Mouse (Mus musculus) MEL (cell line): ENCODE measurements at regions not wholly inside any gene's neighbourhood (a gene's known extent, or its start where the extent isn't known, plus 50 kb on each side); places are given as distances from the start of the nearest gene placed in this dataset.

Source experiments
- DNase-seq: peaks from one replicate; pipeline ENCODE4 v3.0.0; 2011; ENCODE audit warnings: low read depth, low spot score
- H3K27ac ChIP-seq: 2 replicates; pipeline ENCODE4 v1.5.1; 2012; ENCODE audit warnings: low read depth, mild to moderate bottlenecking, control low read depth, low read length, moderate library complexity; ENCODE audit not compliant: control insufficient read depth
- H3K27me3 ChIP-seq, 2 experiments: fragments of 150-350 bp in 1 of 2; sonication (generic) in 1 of 2; 2 replicates each; pipeline ENCODE4 v1.6.1; 2012; ENCODE audit warnings: low read length in 2 of 2, mild to moderate bottlenecking in 2 of 2, improper control_type of control experiment in 1 of 2, moderate library complexity in 1 of 2; ENCODE audit not compliant: insufficient read depth in 2 of 2, control insufficient read depth in 1 of 2
- H3K36me3 ChIP-seq, 2 experiments: 2 replicates each; pipeline ENCODE4 v1.6.1; 2012 to 2014; ENCODE audit warnings: low read length in 2 of 2, improper control_type of control experiment in 1 of 2, inconsistent platforms in 1 of 2, mild to moderate bottlenecking in 1 of 2; ENCODE audit not compliant: insufficient read depth in 2 of 2, control insufficient read depth in 1 of 2
- H3K4me1 ChIP-seq, 2 experiments: fragments of 150-350 bp in 1 of 2; sonication (generic) in 1 of 2; 2 replicates each; pipeline ENCODE4 v1.6.1; 2012; ENCODE audit warnings: low read length in 2 of 2, improper control_type of control experiment in 1 of 2, mild to moderate bottlenecking in 1 of 2; ENCODE audit not compliant: insufficient read depth in 2 of 2, control insufficient read depth in 1 of 2
- H3K4me3 ChIP-seq, 2 experiments: fragments of 150-350 bp in 1 of 2; sonication (generic) in 1 of 2; 2 replicates each; pipeline ENCODE4 v1.5.1; 2012; ENCODE audit warnings: low read depth in 2 of 2, low read length in 2 of 2, mild to moderate bottlenecking in 2 of 2, moderate library complexity in 2 of 2, control low read depth in 1 of 2, improper control_type of control experiment in 1 of 2; ENCODE audit not compliant: control insufficient read depth in 1 of 2, insufficient read depth in 1 of 2
- H3K79me2 ChIP-seq: 2 replicates; pipeline ENCODE4 v1.6.1; 2012; ENCODE audit warnings: mild to moderate bottlenecking, low read length, moderate library complexity; ENCODE audit not compliant: control insufficient read depth, poor library complexity, insufficient read depth
- H3K9ac ChIP-seq: 2 replicates; pipeline ENCODE4 v1.6.1; 2012; ENCODE audit warnings: low read depth, mild to moderate bottlenecking, control low read depth, low read length, moderate library complexity; ENCODE audit not compliant: control insufficient read depth, poor library complexity, severe bottlenecking
- H3K9me3 ChIP-seq: fragments of 150-350 bp; sonication (generic); replicated peaks from 2 replicates; pipeline ENCODE4 v1.6.1; 2012; ENCODE audit warnings: mild to moderate bottlenecking, low read length, improper control_type of control experiment, moderate library complexity; ENCODE audit not compliant: insufficient read depth
- E2F4 ChIP-seq: IDR thresholded peaks from 2 replicates; pipeline ENCODE4 v1.6.1; 2011; ENCODE audit warnings: low read depth, low read length, improper control_type of control experiment, borderline replicate concordance
- HCFC1 ChIP-seq: IDR thresholded peaks from 2 replicates; pipeline ENCODE4 v1.6.1; 2012; ENCODE audit warnings: low read depth, mild to moderate bottlenecking, inconsistent platforms, low read length, improper control_type of control experiment, moderate library complexity
- KAT2A ChIP-seq: conservative IDR thresholded peaks from 2 replicates; pipeline ENCODE4 v1.6.1; 2012; ENCODE audit warnings: low read depth, low read length, improper control_type of control experiment, inconsistent platforms
- MAFK ChIP-seq: IDR thresholded peaks from 2 replicates; pipeline ENCODE4 v1.6.1; 2011; ENCODE audit warnings: low read depth, mild to moderate bottlenecking, low read length, improper control_type of control experiment, borderline replicate concordance
- MEF2A ChIP-seq: IDR thresholded peaks from 2 replicates; pipeline ENCODE4 v1.6.1; 2014; ENCODE audit warnings: low read depth, mild to moderate bottlenecking, inconsistent platforms, low read length, improper control_type of control experiment; ENCODE audit not compliant: poor library complexity, insufficient replicate concordance, severe bottlenecking; ENCODE audit errors: extremely low read depth
- MXI1 ChIP-seq: IDR thresholded peaks from 2 replicates; pipeline ENCODE4 v1.6.1; 2011; ENCODE audit warnings: mild to moderate bottlenecking, low read depth, low read length, improper control_type of control experiment
- MYB ChIP-seq: IDR thresholded peaks from 2 replicates; pipeline ENCODE4 v1.6.1; 2011; ENCODE audit warnings: mild to moderate bottlenecking, low read depth, low read length, improper control_type of control experiment
- MYC ChIP-seq: IDR thresholded peaks from 2 replicates; pipeline ENCODE4 v1.6.1; 2011; ENCODE audit warnings: low read depth, mild to moderate bottlenecking, low read length, improper control_type of control experiment, moderate library complexity
- POLR2A ChIP-seq, 2 experiments: IDR thresholded peaks; 2 replicates each; pipeline ENCODE4 v1.6.1; 2011 to 2012; ENCODE audit warnings: low read length in 2 of 2, mild to moderate bottlenecking in 2 of 2, control low read depth in 1 of 2, improper control_type of control experiment in 1 of 2, low read depth in 1 of 2, moderate library complexity in 1 of 2; ENCODE audit not compliant: control insufficient read depth in 1 of 2, insufficient read depth in 1 of 2, poor library complexity in 1 of 2
- TAL1 ChIP-seq: IDR thresholded peaks from 2 replicates; pipeline ENCODE4 v1.6.1; 2012; ENCODE audit warnings: mild to moderate bottlenecking, inconsistent platforms, low read length, moderate library complexity, mixed read lengths
- TBP ChIP-seq: IDR thresholded peaks from 2 replicates; pipeline ENCODE4 v1.8.0; 2011; ENCODE audit warnings: low read depth, low read length, improper control_type of control experiment
- TCF12 ChIP-seq: IDR thresholded peaks from 2 replicates; pipeline ENCODE4 v1.6.1; 2014; ENCODE audit warnings: low read depth, mild to moderate bottlenecking, inconsistent platforms, low read length, improper control_type of control experiment, moderate library complexity
- USF2 ChIP-seq, 2 experiments: IDR thresholded peaks; 2 replicates each; pipeline ENCODE4 v1.6.1; 2011 to 2012; ENCODE audit warnings: improper control_type of control experiment in 2 of 2, low read length in 2 of 2, borderline replicate concordance in 1 of 2, inconsistent platforms in 1 of 2, low read depth in 1 of 2, mild to moderate bottlenecking in 1 of 2; ENCODE audit not compliant: insufficient read depth in 1 of 2
- ZC3H11A ChIP-seq: IDR thresholded peaks from 2 replicates; pipeline ENCODE4 v1.6.1; 2012; ENCODE audit warnings: low read depth, mild to moderate bottlenecking, inconsistent platforms, low read length, improper control_type of control experiment

DNA sequence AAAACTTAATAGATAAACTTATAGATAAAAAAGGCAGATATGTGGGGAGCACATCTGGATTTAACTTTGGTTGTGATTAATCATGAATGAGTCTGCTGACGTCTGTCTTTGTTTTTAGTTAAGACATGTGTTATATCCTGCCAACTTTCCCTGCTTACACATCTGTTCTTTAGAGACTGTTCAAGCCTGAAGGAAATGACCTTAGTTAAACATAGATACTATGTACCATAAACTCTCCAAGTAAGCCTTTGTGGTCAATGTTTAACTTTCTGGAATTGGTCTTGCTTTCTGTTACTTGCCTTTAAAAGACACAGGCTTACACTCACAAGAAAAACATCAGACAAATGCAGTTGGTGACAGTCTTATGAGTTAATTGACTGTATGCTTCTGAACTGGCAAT is 127.9 kb upstream of the Suclg2 start:
- Histone ChIP-seq H3K4me3 (no peak overlapping the region), H3K79me2 (no peaks in the 10 kb centered on the region), H3K9me3 (no peaks in the 10 kb centered on the region), H3K27ac (no peak overlapping the region), H3K4me1 (no peaks in the 10 kb centered on the region), H3K9ac (no peak overlapping the region), H3K36me3 (no peaks in the 10 kb centered on the region), H3K27me3 (no peaks in the 10 kb centered on the region)
- no peak for TF ChIP-seq KAT2A
- TF ChIP-seq ZC3H11A = no peak
- TF ChIP-seq MAFK = no peak
- TF ChIP-seq USF2 (IDR thresholded peaks at IDR 0.05; ENCODE audit: borderline replicate concordance in 1 of 2, insufficient read depth in 1 of 2, low read depth in 1 of 2, low read length in 2 of 2) = no peak
- TF ChIP-seq POLR2A (IDR thresholded peaks at IDR 0.05; ENCODE audit: control insufficient read depth in 1 of 2, insufficient read depth in 1 of 2, low read depth in 1 of 2, low read length in 2 of 2, poor library complexity in 1 of 2) = no peak
- no peak for TF ChIP-seq TAL1
- no peak for DNase-seq

DNA sequence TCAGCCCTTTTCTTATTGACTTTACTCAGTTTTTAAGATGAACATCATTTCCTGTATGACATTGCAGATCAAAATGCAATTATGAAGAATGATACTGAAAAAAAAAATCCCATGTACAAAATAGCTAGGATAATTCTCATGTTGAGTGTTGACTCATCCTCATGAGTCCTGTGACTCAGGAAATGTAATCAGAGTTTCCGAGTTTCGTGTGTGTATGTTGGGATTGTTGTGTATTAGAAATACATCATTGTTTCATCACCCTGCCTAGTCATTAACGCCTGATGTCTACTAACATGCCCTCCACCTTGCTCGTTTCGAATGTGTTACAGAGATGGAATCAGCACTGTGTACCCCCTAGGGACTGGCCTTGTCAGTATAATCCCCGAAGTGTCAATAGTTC is 156.9 kb upstream of the Suclg2 start:
- no peak overlapping the region for H3K4me3 ChIP-seq
- no peaks in the 10 kb centered on the region for H3K9me3 ChIP-seq
- H3K9ac ChIP-seq = no peak overlapping the region
- DNase-seq = no peak
- no peaks in the 10 kb centered on the region for H3K79me2 ChIP-seq
- H3K4me1 ChIP-seq = no peaks in the 10 kb centered on the region
- no peak overlapping the region for H3K27ac ChIP-seq
- no peaks in the 10 kb centered on the region for H3K27me3 ChIP-seq
- no peaks in the 10 kb centered on the region for H3K36me3 ChIP-seq
- TF ChIP-seq MXI1 (no peak), TCF12 (no peak)

GRCm38 (mm10) chr6:95876320-95876719 is 157.7 kb upstream of the Suclg2 start:
- H3K79me2 ChIP-seq = no peaks in the 10 kb centered on the region
- no peaks in the 10 kb centered on the region for H3K4me1 ChIP-seq
- H3K27me3 ChIP-seq = no peaks in the 10 kb centered on the region
- H3K9me3 ChIP-seq = no peaks in the 10 kb centered on the region
- no peak overlapping the region for H3K9ac ChIP-seq
- H3K4me3 ChIP-seq = no peak overlapping the region
- TF ChIP-seq MEF2A (no peak), HCFC1 (no peak), MYB (no peak), TBP (no peak), E2F4 (no peak), MYC (no peak)
- no peaks in the 10 kb centered on the region for H3K36me3 ChIP-seq
- no peak for DNase-seq
- no peak overlapping the region for H3K27ac ChIP-seq
